In genomic region chr14:13970513-13970912, GRCm38 (mm10) we compare ENCODE assay signal across 23 mouse cellular contexts. TPM values are rescaled to one million over a fixed set of nuclear protein-coding genes. Genes with fewer than 3 reads are reported as not detected.
"Had no signal": no experiment of that assay in that cellular context is flagged by ENCODE, and none has a peak within 500 bp of the region (broad histone marks: within the 10 kb centered on the region; RNA-seq: fewer than 3 reads in every experiment).

No protein-coding gene starts in this region.

- H3K9me3 ChIP-seq: neural tube, embryonic 12.5 days; neural tube, embryonic 13.5 days; neural tube, embryonic 15.5 days; stomach, embryonic 15.5 days had no signal

- H3K27ac ChIP-seq: neural tube, embryonic 12.5 days; neural tube, embryonic 13.5 days; neural tube, embryonic 15.5 days; stomach, embryonic 15.5 days; stomach, postnatal 0 days had no signal

- DNase-seq: retina, postnatal 1 day; right cerebral cortex, adult 18-20 months; right cerebral cortex, postnatal 14 days; right cerebral cortex, postnatal 25 days; right cerebral cortex, postnatal 4 days; spleen, adult 18-20 months; thymus, adult 18-20 months; thymus, adult 2 months; thymus, postnatal 14 days; thymus, postnatal 25 days had no signal

- H3K36me3 ChIP-seq: neural tube, embryonic 12.5 days; neural tube, embryonic 13.5 days; neural tube, embryonic 15.5 days; stomach, embryonic 15.5 days had no signal

- H3K4me2 ChIP-seq: neural tube, embryonic 12.5 days; neural tube, embryonic 13.5 days; neural tube, embryonic 15.5 days; stomach, embryonic 15.5 days had no signal

- H3K9ac ChIP-seq: neural tube, embryonic 12.5 days; neural tube, embryonic 13.5 days; neural tube, embryonic 15.5 days; stomach, embryonic 15.5 days had no signal

- H3K27me3 ChIP-seq: neural tube, embryonic 12.5 days; neural tube, embryonic 13.5 days; neural tube, embryonic 15.5 days; stomach, embryonic 15.5 days had no signal

- H3K4me1 ChIP-seq: neural tube, embryonic 12.5 days; neural tube, embryonic 15.5 days had no signal

- H3K4me3 ChIP-seq: neural tube, embryonic 12.5 days; neural tube, embryonic 13.5 days; neural tube, embryonic 15.5 days; stomach, embryonic 15.5 days had no signal

RNA-seq across cellular contexts. Expression of gene Gm281, which starts 56.2 kb away (rescaled TPM):
- total RNA-seq: neutrophil, adult 5-6 weeks had no signal
- polyA plus RNA-seq: neural tube, embryonic 11.5 days; neural tube, embryonic 13.5 days; neural tube, embryonic 14.5 days; neural tube, embryonic 15.5 days; spleen, adult 2 months; stomach, embryonic 14.5 days; stomach, embryonic 15.5 days; stomach, embryonic 16.5 days; stomach, postnatal 0 days; thymus, postnatal 0 days; urinary bladder, adult 2 months had no signal
